Mouse (Mus musculus): ENCODE results near the gene Spcs1.
A peak's percentile ranks its signal among the peaks of the same experiment; 100 is the strongest.

The Spcs1 gene

GRCm38 (mm10) chr14:31001307-31002205 is at the start of gene Spcs1, which contains the start of gene Glt8d1:
Spcs1 (minus strand) TSS chr14:31001672.
Glt8d1 (plus strand) TSS chr14:31001400.
- DNase-seq (ENCODE audit: low read depth, low spot score) = peak; percentile 66

GRCm38 (mm10) chr14:31045817-31046216 is 44.3 kb upstream of the Spcs1 start:
- no peak for DNase-seq (ENCODE audit: low read depth, low spot score)

DNA sequence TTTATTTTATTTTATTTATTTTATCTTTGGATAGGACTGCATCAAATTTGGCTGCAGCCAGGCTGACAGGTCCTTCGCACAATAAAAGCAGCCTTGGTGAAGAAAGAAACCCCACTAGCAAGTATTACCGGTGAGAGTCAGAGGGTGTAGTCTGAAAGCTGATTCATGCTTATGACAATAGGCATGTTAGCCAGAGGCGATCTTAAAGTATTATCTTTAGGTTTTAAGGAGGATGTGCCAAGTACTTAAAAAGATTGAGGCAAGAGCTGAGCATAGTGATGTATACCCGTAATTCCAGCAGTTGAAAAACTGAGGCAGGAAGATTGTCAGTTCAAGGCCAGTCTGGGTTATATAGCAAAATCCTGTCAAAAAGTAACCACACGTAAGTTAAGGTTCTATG is 43.8 kb upstream of the Spcs1 start:
- DNase-seq (ENCODE audit: low read depth, low spot score) = no peak

- no peak for DNase-seq (ENCODE audit: low read depth, low spot score)
Measured at GRCm38 (mm10) chr14:31025785-31026184, 24.3 kb upstream of the Spcs1 start.

- no peak for DNase-seq (ENCODE audit: low read depth, low spot score)
Measured at GRCm38 (mm10) chr14:31022579-31022978, 21.1 kb upstream of the Spcs1 start.

- DNase-seq (ENCODE audit: low read depth, low spot score) = peak; percentile 51
Measured at GRCm38 (mm10) chr14:31019331-31020205, 18.1 kb upstream of the Spcs1 start.

DNA sequence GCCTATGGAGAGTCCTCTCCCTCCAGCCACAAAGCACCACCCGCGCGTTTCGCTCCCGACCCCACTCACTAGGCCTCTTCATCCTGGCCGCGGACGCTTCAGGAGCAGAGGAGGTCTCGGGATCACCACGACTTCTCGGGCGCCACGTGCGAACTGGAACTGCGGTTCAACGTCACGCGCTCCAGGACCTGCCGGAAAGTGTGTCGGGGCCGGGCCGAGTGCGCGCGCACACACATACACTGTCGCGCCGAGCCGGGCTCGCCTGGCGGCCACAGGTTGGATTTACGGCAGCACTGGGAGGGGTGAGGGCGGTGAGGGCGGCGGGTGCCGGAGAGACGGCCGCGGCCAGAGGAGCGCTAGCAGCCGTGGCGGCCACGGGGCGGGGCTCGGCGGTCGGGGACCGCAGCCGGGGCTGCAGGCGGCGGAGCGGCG is 17.4 kb upstream of the Spcs1 start, which contains the start of the genes Pbrm1 and Gnl3:
TSS of gene Pbrm1 (plus strand) at position 279 of the 432 bp plus-strand sequence.
TSS of gene Gnl3 (minus strand) at position 293 of the 432 bp plus-strand sequence.
- peak; percentile 83 for DNase-seq (ENCODE audit: low read depth, low spot score)

- no peak for DNase-seq (ENCODE audit: low read depth, low spot score)
Measured at GRCm38 (mm10) chr14:31017854-31018253, 16.4 kb upstream of the Spcs1 start.

- no peak for DNase-seq (ENCODE audit: low read depth, low spot score)
Measured at GRCm38 (mm10) chr14:31016063-31016462, 14.6 kb upstream of the Spcs1 start.

DNA sequence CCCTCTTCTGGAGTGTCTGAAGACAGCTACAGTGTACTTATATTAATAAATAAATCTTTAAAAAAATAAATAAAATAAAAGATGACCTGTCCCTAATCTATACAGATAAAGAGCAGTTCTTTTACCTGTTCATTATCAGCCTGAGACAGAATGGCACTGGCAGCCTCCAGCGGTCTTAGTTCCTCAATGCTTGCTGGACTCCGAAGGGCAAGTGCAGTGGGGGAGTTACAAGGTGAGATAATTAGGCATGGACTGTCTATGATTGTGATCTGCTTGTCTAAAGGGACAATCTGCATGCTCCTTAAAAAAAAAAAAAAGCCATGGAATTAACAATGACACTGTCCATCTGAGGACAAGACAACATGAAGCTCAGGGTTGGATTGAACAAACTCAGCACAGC is 12.5 kb upstream of the Spcs1 start:
- DNase-seq (ENCODE audit: low read depth, low spot score) = no peak

- DNase-seq (ENCODE audit: low read depth, low spot score) = no peak
Measured at GRCm38 (mm10) chr14:31011588-31011987, 10.1 kb upstream of the Spcs1 start.

- no peak for DNase-seq (ENCODE audit: low read depth, low spot score)
Measured at GRCm38 (mm10) chr14:31006779-31007178, 5.3 kb upstream of the Spcs1 start.

- DNase-seq (ENCODE audit: low read depth, low spot score) = no peak
Measured at GRCm38 (mm10) chr14:31004527-31004926, 3.1 kb upstream of the Spcs1 start.

DNA sequence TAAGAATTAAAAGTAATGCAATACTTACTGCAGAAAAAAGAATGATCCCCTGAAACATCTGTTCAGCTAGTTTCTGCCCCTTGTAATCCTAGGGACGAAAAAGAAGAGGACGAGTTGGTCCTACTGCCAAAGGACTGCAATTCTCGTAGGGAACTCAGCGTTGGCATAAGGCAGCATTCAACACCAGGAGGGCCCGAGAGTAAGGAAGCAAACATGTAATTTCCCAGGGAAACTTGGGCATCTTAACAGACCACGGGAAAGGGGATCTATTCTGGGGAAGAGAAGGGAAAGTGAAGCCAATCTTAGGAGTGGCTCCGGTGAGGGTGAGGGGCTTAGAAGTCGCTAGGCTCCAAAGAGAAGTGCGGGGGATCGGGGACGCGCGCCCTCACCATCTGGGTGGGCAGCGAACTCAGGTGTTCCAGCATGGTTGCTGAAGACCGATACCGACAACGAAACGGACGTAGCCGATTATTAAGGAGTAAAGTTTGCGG is 611 bp downstream of the Spcs1 start:
- DNase-seq (ENCODE audit: low read depth, low spot score) = no peak

GRCm38 (mm10) chr14:31000356-31000755 is 1.1 kb downstream of the Spcs1 start:
- DNase-seq (ENCODE audit: low read depth, low spot score) = no peak

DNA sequence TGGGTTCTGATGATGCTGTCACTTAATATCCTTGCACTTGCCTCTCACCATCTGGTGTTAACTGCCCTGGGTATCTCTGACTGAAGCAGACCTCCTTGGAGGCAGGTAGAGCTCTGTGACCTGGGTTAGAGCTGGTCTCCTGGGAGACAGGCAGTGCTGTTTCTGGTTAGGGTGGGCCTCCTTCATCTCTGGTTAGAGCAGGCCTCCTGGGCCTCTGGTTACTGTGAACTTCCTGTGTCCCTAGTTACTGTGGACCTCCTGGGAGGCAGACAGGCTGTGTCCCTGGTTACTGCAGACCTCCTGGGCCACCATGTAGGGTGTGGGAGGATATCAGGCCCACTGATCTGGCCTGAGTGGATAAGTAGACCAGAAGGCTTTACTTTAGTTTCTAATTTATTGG is 5.1 kb downstream of the Spcs1 start:
- DNase-seq (ENCODE audit: low read depth, low spot score) = no peak

DNA sequence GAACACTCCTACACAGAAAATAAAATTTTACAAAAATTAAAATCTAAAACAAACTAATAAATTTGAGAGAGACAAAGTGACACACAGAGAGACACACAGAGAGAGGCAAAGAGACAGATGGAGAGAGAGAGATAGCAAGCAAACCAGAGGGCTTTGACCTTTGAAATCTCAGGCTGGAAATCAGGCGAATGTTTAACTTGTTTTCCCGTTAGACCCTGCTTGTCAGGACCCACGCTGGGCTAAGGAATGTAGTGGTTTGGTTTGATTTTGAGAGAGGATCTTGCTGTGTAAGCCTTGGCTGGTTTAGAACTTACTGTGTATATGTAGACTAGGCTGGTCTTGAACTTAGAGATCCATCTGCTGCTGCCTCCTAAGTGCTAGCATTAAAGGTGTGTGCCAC is 25.2 kb downstream of the Spcs1 start:
- DNase-seq (ENCODE audit: low read depth, low spot score) = no peak

GRCm38 (mm10) chr14:30974204-30974603 is 27.3 kb downstream of the Spcs1 start:
- no peak for DNase-seq (ENCODE audit: low read depth, low spot score)

GRCm38 (mm10) chr14:30960366-30960765 is 41.1 kb downstream of the Spcs1 start:
- DNase-seq (ENCODE audit: low read depth, low spot score) = no peak

DNA sequence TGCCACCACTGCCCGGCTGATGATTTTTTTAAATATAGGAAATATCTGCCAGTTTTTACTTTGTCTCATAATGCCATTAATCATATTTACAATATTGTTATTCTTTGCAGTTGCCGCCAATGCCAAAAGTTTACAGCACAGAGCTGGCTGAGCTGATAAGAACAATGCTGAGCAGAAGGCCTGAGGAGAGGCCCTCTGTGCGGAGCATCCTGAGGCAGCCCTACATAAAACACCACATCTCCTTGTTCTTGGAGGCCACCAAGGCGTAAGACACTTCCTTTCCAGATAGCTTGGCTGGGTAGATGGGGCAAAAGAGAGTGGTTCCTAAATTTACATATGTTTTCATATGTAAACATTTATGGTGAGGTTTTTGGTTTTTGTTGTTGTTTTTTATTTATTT is 42.4 kb downstream of the Spcs1 start:
- DNase-seq (ENCODE audit: low read depth, low spot score) = no peak

GRCm38 (mm10) chr14:30958517-30958916 is 43.0 kb downstream of the Spcs1 start:
- no peak for DNase-seq (ENCODE audit: low read depth, low spot score)
